Mouse (Mus musculus) hindbrain, embryonic 11.5 days (tissue): ENCODE results near the gene Eno2. TPM values are rescaled to one million over a fixed set of nuclear protein-coding genes. Genes with fewer than 3 reads are reported as not detected.

Experiments
- ATAC-seq: fragments of 200-750 bp; cut with Nextera tagmentation; 2 replicates; pipeline ENCODE4 v1.8.0; 2017; ENCODE audit warnings: mild to moderate bottlenecking, moderate TSS enrichment, moderate library complexity; ENCODE audit not compliant: low FRiP score
- DNase-seq: peaks from one replicate; pipeline ENCODE4 v3.0.0-alpha.2; 2015; ENCODE audit warnings: low spot score
- H3K27ac ChIP-seq: fragments of 300-500 bp; sonication (generic); 2 replicates; pipeline ENCODE4 v1.5.1; 2014; ENCODE audit warnings: mild to moderate bottlenecking, low read depth, low read length
- H3K27me3 ChIP-seq: fragments of 300-500 bp; sonication (generic); 2 replicates; pipeline ENCODE4 v1.6.1; 2014; ENCODE audit warnings: mild to moderate bottlenecking, low read length, moderate library complexity, mixed read lengths; ENCODE audit not compliant: control insufficient read depth, insufficient read depth
- H3K36me3 ChIP-seq: fragments of 300-500 bp; sonication (generic); 2 replicates; pipeline ENCODE4 v1.6.1; 2014; ENCODE audit warnings: mild to moderate bottlenecking, low read length, moderate library complexity, mixed read lengths; ENCODE audit not compliant: control insufficient read depth, insufficient read depth
- H3K4me1 ChIP-seq: fragments of 300-500 bp; sonication (generic); replicated peaks from 2 replicates; pipeline ENCODE4 v1.6.1; 2014; ENCODE audit warnings: low read length, mixed read lengths; ENCODE audit not compliant: control insufficient read depth, insufficient read depth
- H3K4me2 ChIP-seq: fragments of 300-500 bp; sonication (generic); replicated peaks from 2 replicates; pipeline ENCODE4 v1.6.1; 2014; ENCODE audit warnings: mild to moderate bottlenecking, low read depth, low read length
- H3K4me3 ChIP-seq: fragments of 300-500 bp; sonication (generic); 2 replicates; pipeline ENCODE4 v1.5.1; 2014; ENCODE audit warnings: low read depth, low read length
- H3K9ac ChIP-seq: fragments of 300-500 bp; sonication (generic); 2 replicates; pipeline ENCODE4 v1.6.1; 2014; ENCODE audit warnings: low read depth, low read length
- H3K9me3 ChIP-seq: fragments of 300-500 bp; sonication (generic); 2 replicates; pipeline ENCODE4 v1.6.1; 2016; ENCODE audit warnings: low read length; ENCODE audit not compliant: control insufficient read depth
- whole genome bisulfite sequencing: fragments of 180-500 bp; shearing (Covaris S2); extraction: QIAGEN DNeasy Blood & Tissue Kit; methylation state at CpG from one replicate; pipeline ENCODE4 v1.1.7; 2014; 5-methylcytosine and 5-hydroxymethylcytosine counted together
- polyA plus RNA-seq: library from polyadenylated mRNA; unstranded; fragments of >200 nt; fragmentation: Nextera tagmentation; extraction: Ambion mirVana; gene quantifications from 2 replicates; pipeline ENCODE4 v1.2.1, GENCODE M21; 2014

Gene Eno2
- polyA plus RNA-seq, 1 experiment from 2014 or later: 5.9 TPM

- Histone ChIP-seq H3K9ac (no peak overlapping the region), H3K27ac (no peak overlapping the region), H3K36me3 (no peaks in the 10 kb centered on the region), H3K4me1 (no peaks in the 10 kb centered on the region; the same call in 1 of the 2 replicates), H3K4me3 (no peak overlapping the region), H3K9me3 (no peaks in the 10 kb centered on the region), H3K4me2 (no peak overlapping the region), H3K27me3 (no peaks in the 10 kb centered on the region; the same call in 1 of the 2 replicates)
- WGBS: 92% methylated on average over 7 of the region's 7 CpGs
- DNase-seq: no peak
- ATAC-seq: no peak
Measured at GRCm38 (mm10) chr6:124780917-124781316, 11.4 kb upstream of the Eno2 start.

- no peaks in the 10 kb centered on the region for H3K9me3 ChIP-seq
- H3K27ac ChIP-seq: no peak overlapping the region
- no peaks in the 10 kb centered on the region; the same call in 1 of the 2 replicates for H3K27me3 ChIP-seq
- peak; percentile 36; the same call in 1 of the 2 replicates for ATAC-seq
- H3K36me3 ChIP-seq: no peaks in the 10 kb centered on the region
- H3K9ac ChIP-seq: no peak overlapping the region
- no peaks in the 10 kb centered on the region; the same call in 1 of the 2 replicates for H3K4me1 ChIP-seq
- WGBS: 3% methylated on average over 10 of the region's 10 CpGs
- H3K4me3 ChIP-seq: peak overlapping the region; percentile 23
- no peak for DNase-seq
- peak overlapping the region; percentile 49 for H3K4me2 ChIP-seq
Measured at GRCm38 (mm10) chr6:124779984-124780416, 10.5 kb upstream of the Eno2 start.

GRCm38 (mm10) chr6:124779222-124779983, 9.9 kb upstream of the Eno2 start, which contains the start of gene Lrrc23:
Gene Lrrc23, minus strand, starts transcription at chr6:124779727.
- Histone ChIP-seq H3K4me3 (peak within 1 kb of the TSS; percentile 23), H3K36me3 (no peaks in the 10 kb centered on the region), H3K27me3 (no peaks in the 10 kb centered on the region; the same call in 1 of the 2 replicates), H3K9ac (no peak within 1 kb of the TSS), H3K4me1 (no peaks in the 10 kb centered on the region; the same call in 1 of the 2 replicates), H3K4me2 (peak within 1 kb of the TSS; percentile 49), H3K27ac (no peak within 1 kb of the TSS), H3K9me3 (no peaks in the 10 kb centered on the region)
- DNase-seq (peak; percentile 79), ATAC-seq (peak; percentile 58)
- 4% methylated on average over 23 of the region's 23 CpGs for WGBS

- Histone ChIP-seq H3K36me3 (no peaks in the 10 kb centered on the region), H3K9ac (no peak overlapping the region), H3K4me3 (no peak overlapping the region), H3K4me1 (no peaks in the 10 kb centered on the region; the same call in 1 of the 2 replicates), H3K27ac (no peak overlapping the region), H3K27me3 (peaks cover 2% of the 10 kb centered on the region; the same call in 1 of the 2 replicates), H3K4me2 (no peak overlapping the region), H3K9me3 (no peaks in the 10 kb centered on the region)
- no peak for ATAC-seq
- DNase-seq: no peak
- 82% methylated on average over 15 of the region's 15 CpGs for WGBS
Measured at GRCm38 (mm10) chr6:124770511-124770910, 1.0 kb upstream of the Eno2 start.

GRCm38 (mm10) chr6:124770013-124770412, 540 bp upstream of the Eno2 start:
- Histone ChIP-seq H3K36me3 (no peaks in the 10 kb centered on the region), H3K4me2 (peak overlapping the region; percentile 51), H3K4me3 (no peak overlapping the region; the same call in 1 of the 2 replicates), H3K9me3 (no peaks in the 10 kb centered on the region), H3K27ac (no peak overlapping the region), H3K27me3 (peaks cover 2% of the 10 kb centered on the region; the same call in 1 of the 2 replicates), H3K4me1 (no peaks in the 10 kb centered on the region; the same call in 1 of the 2 replicates), H3K9ac (no peak overlapping the region)
- 66% methylated on average over 7 of the region's 7 CpGs for WGBS
- DNase-seq (no peak), ATAC-seq (no peak)

- ATAC-seq (no peak; the same call in 1 of the 2 replicates), DNase-seq (no peak)
- no peaks in the 10 kb centered on the region; the same call in 1 of the 2 replicates for H3K4me1 ChIP-seq
- peak overlapping the region; percentile 46; the same call in 1 of the 2 replicates for H3K9ac ChIP-seq
- H3K9me3 ChIP-seq: no peaks in the 10 kb centered on the region
- 5% methylated on average over 9 of the region's 9 CpGs for WGBS
- no peak overlapping the region for H3K27ac ChIP-seq
- peaks cover 2% of the 10 kb centered on the region; the same call in 1 of the 2 replicates for H3K27me3 ChIP-seq
- peak overlapping the region; percentile 51 for H3K4me2 ChIP-seq
- peak overlapping the region; percentile 35 for H3K4me3 ChIP-seq
- no peaks in the 10 kb centered on the region for H3K36me3 ChIP-seq
Measured at GRCm38 (mm10) chr6:124768704-124769044, 799 bp downstream of the Eno2 start.

GRCm38 (mm10) chr6:124767920-124768703, 1.4 kb downstream of the Eno2 start:
- H3K27ac ChIP-seq: no peak overlapping the region

GRCm38 (mm10) chr6:124767536-124767919, 1.9 kb downstream of the Eno2 start:
- 34% methylated on average over 4 of the region's 4 CpGs for WGBS
- no peak for DNase-seq
- Histone ChIP-seq H3K9me3 (no peaks in the 10 kb centered on the region), H3K9ac (no peak overlapping the region), H3K4me2 (no peak overlapping the region), H3K36me3 (no peaks in the 10 kb centered on the region), H3K4me1 (no peaks in the 10 kb centered on the region; the same call in 1 of the 2 replicates), H3K27me3 (peaks cover 4% of the 10 kb centered on the region), H3K4me3 (no peak overlapping the region), H3K27ac (no peak overlapping the region)
- ATAC-seq: no peak

More at GRCm38 (mm10) chr6:124767920-124768703, 1.4 kb downstream of the Eno2 start:
- no peak overlapping the region for H3K9ac ChIP-seq
- 22% methylated on average over 19 of the region's 19 CpGs for WGBS
- no peaks in the 10 kb centered on the region for H3K36me3 ChIP-seq
- ATAC-seq (peak; percentile 38), DNase-seq (no peak)
- H3K27me3 ChIP-seq: peaks cover 2% of the 10 kb centered on the region; the same call in 1 of the 2 replicates
- peak overlapping the region; percentile 51; the same call in 1 of the 2 replicates for H3K4me2 ChIP-seq
- H3K9me3 ChIP-seq: no peaks in the 10 kb centered on the region
- H3K4me3 ChIP-seq: no peak overlapping the region
- H3K4me1 ChIP-seq: no peaks in the 10 kb centered on the region; the same call in 1 of the 2 replicates
